Mouse (Mus musculus) layer of hippocampus, adult 2 months (tissue): ENCODE results near the gene Tuba1c. TPM values are rescaled to one million over a fixed set of nuclear protein-coding genes. Genes with fewer than 3 reads are reported as not detected.
"Not testable (repeated sequence)": the region's sequence is repeated elsewhere in the genome, so short reads cannot be mapped to it uniquely, and the experiment has no call there.

Experiments
- DNase-seq, 2 experiments: peaks; one replicate each; pipeline ENCODE4 v3.0.0; 2022; ENCODE audit warnings: low spot score in 2 of 2
- H3K27ac ChIP-seq: fragments of 200-600 bp; 2 replicates; pipeline ENCODE4 v1.8.1; 2022
- H3K4me3 ChIP-seq: fragments of 200-600 bp; 2 replicates; pipeline ENCODE4 v1.8.1; 2022; ENCODE audit warnings: mild to moderate bottlenecking
- CTCF ChIP-seq: fragments of 200-600 bp; conservative IDR thresholded peaks from 2 replicates; pipeline ENCODE4 v1.8.1; 2022; ENCODE audit warnings: antibody characterized with exemption, mild to moderate bottlenecking, moderate library complexity
- total RNA-seq, 2 experiments: library from RNA; stranded (reverse); gene quantifications; 2 replicates each; pipeline ENCODE4 v1.2.3; 2021

Gene Tuba1c
- total RNA-seq, 2 experiments from 2014 or later: 49.6 to 51.1 TPM

DNA sequence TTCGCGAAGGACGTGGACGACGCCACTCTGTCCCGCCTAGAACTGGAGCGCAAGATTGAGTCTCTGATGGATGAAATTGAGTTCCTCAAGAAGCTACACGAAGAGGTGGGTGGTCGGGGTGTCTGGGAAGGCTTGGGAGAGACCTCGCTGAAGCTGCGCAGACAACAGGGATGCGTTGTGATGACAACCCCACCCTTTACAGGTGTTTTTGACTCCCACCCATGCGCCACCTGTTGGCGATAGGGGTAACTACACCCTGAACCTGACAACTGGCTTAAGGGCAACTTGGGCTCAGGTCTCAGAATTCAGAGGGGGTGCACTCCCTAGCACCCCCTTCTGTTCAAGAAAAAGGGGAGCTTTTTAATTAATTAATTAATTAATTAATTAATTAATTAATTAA is 26.6 kb downstream of the Tuba1c start:
- TF ChIP-seq CTCF: peak; percentile 81
- no peak overlapping the region for H3K4me3 ChIP-seq
- no peak for DNase-seq

DNA sequence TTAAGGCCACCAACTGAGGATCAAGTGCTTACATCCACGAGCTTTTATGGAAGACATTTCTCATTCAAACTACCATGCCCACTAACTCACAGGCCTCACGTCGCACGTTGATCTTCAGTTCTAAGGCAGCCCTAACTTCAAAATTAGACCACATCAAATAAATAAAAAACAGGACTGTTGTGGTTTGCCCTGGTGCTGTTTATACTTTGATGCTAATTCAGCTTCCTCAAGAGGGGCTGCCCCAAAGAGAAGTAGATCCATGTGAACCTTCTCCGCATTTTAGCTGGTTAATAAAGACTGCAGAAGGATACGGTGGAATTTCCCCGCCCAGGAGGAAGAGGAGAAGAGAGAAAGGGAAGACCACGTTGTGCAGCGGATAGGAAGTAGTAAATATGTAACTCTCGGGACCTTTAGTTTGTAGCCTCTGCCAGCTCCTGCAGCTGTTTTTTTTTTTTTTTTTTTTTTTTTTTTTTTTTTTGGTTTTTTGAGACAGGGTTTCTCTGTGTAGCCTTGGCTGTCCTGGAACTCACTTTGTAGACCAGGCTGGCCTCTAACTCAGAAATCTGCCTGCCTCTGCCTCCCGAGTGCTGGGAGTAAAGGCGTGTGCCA is 36.0 kb downstream of the Tuba1c start:
- no peak overlapping the region for H3K27ac ChIP-seq
- DNase-seq: no peak
- no peak for TF ChIP-seq CTCF
- H3K4me3 ChIP-seq: no peak overlapping the region

More for the DNA sequence above, 26.6 kb downstream of the Tuba1c start:
- H3K27ac ChIP-seq: no peak overlapping the region

DNA sequence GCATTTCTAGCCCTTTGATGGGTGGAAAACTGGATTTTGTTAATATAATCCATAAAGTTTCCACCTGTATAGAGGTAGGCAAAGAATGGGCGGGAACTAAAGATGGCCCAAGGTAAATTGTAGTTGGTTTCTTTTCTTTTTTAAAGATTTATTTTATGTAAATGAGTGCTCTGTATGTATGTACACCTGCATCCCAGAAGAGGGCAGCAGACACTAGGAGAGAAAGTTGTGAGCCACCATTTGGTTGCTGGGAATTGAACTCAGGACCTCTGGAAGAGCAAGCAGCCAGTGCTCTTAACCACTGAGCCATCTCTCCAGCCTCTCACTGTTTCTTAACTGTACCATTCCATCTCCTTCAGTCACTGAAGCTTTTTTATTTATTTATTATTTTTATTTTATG is 42.3 kb downstream of the Tuba1c start:
- Histone ChIP-seq H3K4me3 (no peak overlapping the region), H3K27ac (no peak overlapping the region)
- no peak for DNase-seq
- peak; percentile 53 for TF ChIP-seq CTCF

DNA sequence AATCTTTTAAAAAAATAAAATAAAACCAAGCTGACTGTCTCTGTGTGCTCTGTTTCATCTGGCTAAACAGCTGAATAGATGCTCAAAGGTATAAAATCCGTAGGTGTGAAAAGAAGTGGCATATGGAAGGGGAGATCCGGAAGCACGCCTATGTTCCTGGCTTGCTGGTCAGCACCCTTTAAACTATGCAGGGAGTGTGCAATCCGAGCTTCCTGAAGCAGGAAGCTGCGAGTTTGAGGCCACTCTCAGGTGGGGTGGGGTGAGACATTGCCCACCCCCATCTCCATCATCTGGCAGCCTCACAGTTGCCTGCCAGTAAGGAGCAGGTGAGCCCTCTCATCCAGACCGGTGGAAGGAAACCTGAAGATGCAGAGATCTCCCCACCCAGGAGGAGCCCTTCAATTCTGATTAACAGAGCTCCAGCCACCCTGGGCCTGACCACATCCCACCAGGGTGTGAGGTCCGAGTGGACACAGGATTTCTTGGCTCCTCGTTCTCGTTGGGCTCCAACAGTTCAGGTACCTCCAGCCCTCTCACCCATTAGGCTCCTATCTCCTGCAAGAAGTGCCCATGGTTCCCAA is 44.4 kb downstream of the Tuba1c start, which contains the start of gene Troap:
Troap (plus strand) TSS at position 557 of the 581 bp plus-strand sequence.
- no peak for DNase-seq
- Histone ChIP-seq H3K27ac (peak within 1 kb of the TSS; percentile 99), H3K4me3 (peak within 1 kb of the TSS; percentile 75)
- no peak for TF ChIP-seq CTCF

DNA sequence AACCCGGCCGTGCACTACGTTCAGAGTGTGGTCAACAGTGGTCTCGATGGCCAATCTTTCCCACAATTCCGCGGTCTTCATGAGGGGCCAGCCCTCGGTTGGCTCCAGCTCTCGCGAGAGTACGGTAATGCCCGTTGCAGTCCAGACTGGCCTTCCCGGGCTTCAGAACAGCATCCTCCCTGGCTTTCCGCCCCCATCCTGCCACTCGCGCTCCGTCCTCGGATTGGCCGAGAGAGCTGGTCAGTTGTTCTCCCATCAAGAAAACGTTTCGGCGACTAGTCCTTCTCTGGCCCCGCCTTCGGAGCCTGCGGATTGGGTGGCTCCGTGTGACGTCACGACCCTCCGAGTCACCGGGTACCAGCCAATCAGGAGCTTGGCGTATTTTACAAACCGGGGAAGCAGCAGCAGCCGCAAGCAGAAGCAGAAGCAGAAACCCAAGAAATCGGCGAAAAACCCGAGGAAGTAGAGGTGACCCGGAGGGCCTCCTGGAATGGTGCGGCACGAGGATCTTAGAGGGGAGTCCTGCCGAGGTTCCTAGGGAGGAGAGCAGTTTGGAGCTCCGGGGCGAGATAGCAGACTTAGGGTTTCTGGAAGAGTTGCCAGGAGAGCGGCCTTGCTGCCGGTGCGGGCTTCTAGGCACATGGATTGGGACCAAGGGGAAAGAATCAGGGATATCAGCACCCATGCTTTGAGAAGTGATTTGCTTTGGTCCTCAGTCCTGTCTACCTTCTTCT is 45.1 kb downstream of the Tuba1c start:
- peak; percentile 97 to 98 for DNase-seq
- peak overlapping the region; percentile 75 for H3K4me3 ChIP-seq
- peak overlapping the region; percentile 99 for H3K27ac ChIP-seq
- TF ChIP-seq CTCF: no peak; the same call in 1 of the 2 replicates

DNA sequence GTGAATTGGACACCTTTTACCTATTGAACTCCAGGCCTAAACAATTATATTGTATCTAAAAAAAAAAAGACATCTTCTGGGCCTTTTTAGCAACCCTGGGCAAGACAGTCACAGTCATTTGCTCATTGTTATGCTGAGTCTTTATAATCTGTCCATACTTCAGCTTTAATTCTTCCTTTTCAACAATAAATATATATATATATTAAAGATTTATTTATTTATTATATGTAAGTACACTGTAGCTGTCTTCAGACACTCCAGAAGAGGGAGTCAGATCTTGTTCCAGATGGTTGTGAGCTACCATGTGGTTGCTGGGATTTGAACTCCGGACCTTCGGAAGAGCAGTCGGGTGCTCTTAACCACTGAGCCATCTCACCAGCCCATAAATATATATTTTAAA is 46.3 kb downstream of the Tuba1c start:
- not testable (repeated sequence) for DNase-seq, H3K27ac ChIP-seq, H3K4me3 ChIP-seq

DNA sequence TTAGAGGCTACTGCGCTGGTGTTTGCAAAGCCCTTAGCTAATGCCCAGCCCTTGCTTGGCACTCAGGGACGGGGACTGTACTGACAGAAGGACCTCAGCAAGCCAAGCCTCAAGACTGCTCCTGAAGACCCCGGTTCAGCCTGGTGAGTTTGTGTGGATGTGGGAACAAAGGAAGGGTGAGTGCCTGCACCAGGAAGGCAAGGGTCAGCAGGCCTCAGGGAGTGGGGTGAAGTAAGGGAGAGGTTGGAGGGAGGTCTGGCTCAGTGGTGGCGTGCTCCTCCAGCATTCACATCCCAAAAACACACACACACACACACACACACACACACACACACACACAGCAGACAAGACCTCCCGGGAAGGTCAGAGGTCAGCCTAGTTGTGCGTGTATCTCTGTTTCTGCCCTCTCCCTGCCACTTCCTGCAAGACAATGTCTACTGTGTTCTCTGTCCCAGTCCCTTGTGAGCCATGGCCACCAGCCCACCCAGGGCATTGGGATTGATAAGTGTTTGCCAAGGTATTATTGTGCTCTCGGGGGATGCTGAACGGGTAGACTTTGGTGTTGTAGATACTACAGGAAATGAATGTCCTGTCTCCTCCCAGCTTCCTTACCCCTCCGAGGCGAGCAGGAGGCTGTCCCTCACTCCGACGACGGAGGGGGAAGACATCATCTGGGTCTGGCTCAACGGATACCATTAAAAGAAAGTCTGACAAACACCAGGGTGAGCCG is 48.7 kb downstream of the Tuba1c start:
- H3K4me3 ChIP-seq: no peak overlapping the region
- no peak for DNase-seq
- no peak for TF ChIP-seq CTCF
- H3K27ac ChIP-seq: no peak overlapping the region

DNA sequence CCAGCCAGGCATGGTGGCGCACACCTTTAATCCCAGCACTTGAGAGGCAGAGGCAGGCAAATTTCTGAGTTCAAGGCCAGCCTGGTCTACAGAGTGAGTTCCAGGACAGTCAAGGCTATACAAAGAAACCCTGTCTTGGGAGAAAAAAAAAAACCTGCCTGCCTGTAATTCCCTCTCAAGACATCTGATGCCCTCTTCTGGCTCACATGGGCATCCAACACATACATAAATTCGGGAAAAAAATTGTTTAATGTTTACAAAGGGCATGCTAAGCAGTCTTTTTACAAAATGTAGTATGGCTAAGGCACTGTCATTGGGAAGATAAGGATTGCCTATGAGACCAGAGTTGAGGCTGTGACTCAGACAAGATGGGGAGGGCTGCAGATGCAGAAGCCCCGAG is 50.1 kb downstream of the Tuba1c start:
- peak; percentile 52 for TF ChIP-seq CTCF
- Histone ChIP-seq H3K4me3 (no peak overlapping the region), H3K27ac (no peak overlapping the region)
- no peak for DNase-seq

DNA sequence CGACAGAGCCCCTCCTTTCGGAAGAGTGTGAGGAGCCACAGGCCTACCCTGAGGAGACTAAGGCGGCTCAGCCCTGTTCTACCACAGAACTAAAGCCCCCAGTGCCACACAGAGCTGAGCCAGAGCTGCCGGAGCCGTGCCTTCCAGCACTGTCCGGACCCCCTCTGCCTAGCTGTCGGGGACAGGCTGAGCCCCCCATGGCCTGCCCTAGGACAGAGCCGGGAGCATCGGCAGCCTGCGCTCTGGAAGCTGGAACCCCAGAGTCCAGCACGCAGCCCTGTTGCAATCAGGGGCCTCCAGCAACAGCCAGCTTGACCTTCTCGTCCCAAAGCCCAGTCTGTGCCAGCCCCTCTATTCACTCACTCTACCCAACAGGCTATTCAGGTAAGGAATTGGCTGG is 52.6 kb downstream of the Tuba1c start:
- no peak overlapping the region for H3K4me3 ChIP-seq

DNA sequence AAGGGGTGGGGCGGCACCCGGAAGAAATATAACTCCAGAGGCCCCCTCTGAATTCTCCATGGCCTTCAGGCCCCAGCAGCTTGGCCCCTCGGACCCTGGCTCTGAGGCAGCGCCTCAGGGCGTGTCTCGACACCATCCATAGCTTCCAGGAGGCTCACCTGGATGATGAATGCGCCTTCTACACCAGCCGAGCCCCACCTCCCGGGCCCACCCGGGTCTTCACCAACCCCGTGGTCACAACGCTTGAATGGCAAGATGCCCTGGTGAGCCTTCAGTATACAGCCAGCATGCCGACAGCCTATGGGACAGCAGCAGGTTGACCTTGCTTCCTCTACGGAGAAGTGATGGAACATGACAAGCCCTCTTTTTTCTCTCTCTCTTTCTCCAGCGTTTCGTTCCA is 53.1 kb downstream of the Tuba1c start:
- TF ChIP-seq CTCF: no peak
- no peak for DNase-seq
- H3K27ac ChIP-seq: no peak overlapping the region

More for the DNA sequence above, 52.6 kb downstream of the Tuba1c start:
- no peak overlapping the region for H3K27ac ChIP-seq
- no peak for DNase-seq
- TF ChIP-seq CTCF: no peak

DNA sequence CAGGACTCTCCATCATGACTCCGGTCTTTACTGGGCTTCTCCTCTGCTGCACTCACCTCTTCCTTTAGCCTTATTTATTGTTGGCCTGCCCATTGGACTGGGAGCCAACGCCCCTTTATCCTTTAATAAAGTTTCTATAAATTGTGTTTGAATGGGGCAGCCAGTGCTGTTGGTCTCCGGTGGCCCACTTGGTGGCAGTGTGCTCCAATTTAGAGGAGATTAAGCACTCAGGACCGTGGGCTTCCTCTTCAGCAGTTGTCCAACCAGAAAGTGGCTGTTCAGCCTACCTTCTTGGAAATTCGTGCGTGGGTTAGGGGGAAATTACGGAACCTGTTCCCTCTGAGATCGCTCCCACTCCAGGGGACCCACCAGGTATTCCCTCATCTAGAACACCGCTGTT is 53.6 kb downstream of the Tuba1c start:
- DNase-seq: peak in 1 of 2 experiments; percentile 65

More for the DNA sequence above, 53.1 kb downstream of the Tuba1c start:
- H3K4me3 ChIP-seq: no peak overlapping the region

DNA sequence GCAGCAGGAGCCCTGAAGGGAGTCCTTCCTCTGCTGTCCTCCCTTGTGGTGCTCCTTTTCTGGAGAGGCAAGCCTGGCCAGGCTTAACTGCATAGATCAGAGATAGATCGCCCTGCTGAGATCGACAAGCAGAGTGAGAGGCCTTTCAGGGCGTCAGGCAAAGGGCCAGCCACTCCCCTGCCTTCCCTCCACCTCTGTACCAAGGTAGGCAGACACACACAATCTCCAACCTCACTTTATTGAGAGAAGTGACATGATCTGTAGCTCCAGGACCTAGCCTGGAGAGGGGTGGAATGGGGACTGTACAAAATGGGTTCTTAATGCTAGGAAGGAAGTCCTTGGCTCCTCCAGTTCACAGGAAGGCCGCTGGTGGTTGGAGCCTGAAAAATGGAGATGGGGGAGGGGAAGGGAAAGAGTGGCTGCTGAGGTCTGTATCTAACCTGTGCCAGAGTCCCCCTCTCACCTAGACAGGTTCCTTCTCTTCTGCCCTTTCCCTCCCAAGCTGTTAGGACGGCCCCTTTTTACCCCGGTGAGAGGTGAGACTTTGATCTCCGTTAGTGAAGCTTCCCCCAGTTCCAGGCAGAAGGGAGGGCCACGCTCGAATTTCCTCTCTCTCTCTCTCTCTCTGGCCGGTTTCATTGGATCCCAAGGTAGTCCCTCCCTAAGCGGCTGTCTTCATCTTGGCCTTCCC is 54.3 kb downstream of the Tuba1c start:
- Histone ChIP-seq H3K4me3 (no peak overlapping the region), H3K27ac (no peak overlapping the region)
- no peak for DNase-seq
- no peak for TF ChIP-seq CTCF

More for the DNA sequence above, 53.6 kb downstream of the Tuba1c start:
- Histone ChIP-seq H3K4me3 (no peak overlapping the region), H3K27ac (no peak overlapping the region)
- TF ChIP-seq CTCF: peak; percentile 87
